Mouse (Mus musculus): ENCODE data around the gene E2f6. TPM values are rescaled to one million over a fixed set of nuclear protein-coding genes. Genes with fewer than 3 reads are reported as not detected.
A peak's percentile ranks its signal among the peaks of the same experiment; 100 is the strongest.

E2f6 gene
- polyA plus RNA-seq, 1 experiment from 2014 or later = 28.0 TPM

DNA sequence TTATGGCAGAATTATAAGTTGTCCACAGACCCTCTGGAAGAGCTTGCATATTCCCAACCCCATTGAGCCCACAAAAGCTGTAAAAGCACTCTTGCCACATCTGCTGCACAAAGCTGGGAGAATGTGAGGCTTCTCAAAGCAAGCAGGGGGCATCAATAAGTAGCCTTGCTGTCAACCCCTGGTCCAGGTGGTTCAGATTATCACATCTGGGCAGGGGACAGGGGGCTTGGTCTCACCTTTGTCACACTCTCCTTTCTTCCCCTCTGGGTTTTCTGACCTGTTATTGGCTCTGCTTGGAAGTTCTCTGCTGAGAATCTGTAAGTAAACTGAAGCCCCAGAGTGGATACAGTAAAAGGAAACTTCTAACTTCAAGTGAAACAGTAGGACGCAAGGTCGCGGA, 11.9 kb upstream of the E2f6 start:
- Histone ChIP-seq H3K36me3 (ENCODE audit: control insufficient read depth, insufficient read depth) (no peaks in the 10 kb centered on the region), H3K9ac (replicated peaks; ENCODE audit: low read depth, low read length) (no peak overlapping the region), H3K4me2 (ENCODE audit: low read length) (no peak overlapping the region), H3K4me1 (replicated peaks; ENCODE audit: control insufficient read depth, insufficient read depth, low read length) (peaks cover 11% of the 10 kb centered on the region), H3K9me3 (ENCODE audit: control insufficient read depth, low read length) (no peaks in the 10 kb centered on the region), H3K4me3 (replicated peaks; ENCODE audit: low read length) (no peak overlapping the region), H3K27me3 (replicated peaks; ENCODE audit: control insufficient read depth, insufficient read depth, low read length) (peaks cover 6% of the 10 kb centered on the region; the same call in 1 of the 2 replicates), H3K27ac (ENCODE audit: low read length) (no peak overlapping the region)
- ATAC-seq = no peak
- WGBS = 72% methylated on average over 3 of the region's 3 CpGs

DNA sequence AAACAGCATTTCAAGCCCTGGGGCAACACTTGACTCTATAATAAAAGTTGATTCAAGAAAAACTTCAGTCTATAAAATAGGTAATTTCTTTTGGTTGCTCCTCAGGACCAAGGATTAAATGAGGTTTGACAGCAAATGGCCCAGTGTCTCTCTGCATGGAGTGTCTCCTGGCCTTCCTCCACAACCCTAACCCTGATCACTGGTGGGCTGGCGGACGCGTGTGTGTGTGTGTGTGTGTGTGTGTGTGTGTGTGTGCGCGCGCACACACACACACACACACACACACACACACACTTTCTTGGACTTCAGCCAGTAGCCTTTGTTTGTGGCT, 10.9 kb upstream of the E2f6 start:
- no peak for ATAC-seq
- peaks cover 11% of the 10 kb centered on the region for H3K4me1 ChIP-seq (replicated peaks; ENCODE audit: control insufficient read depth, insufficient read depth, low read length)
- H3K4me3 ChIP-seq (replicated peaks; ENCODE audit: low read length) = peak overlapping the region; percentile 46
- 19% methylated on average over 6 of the region's 6 CpGs for WGBS
- peak overlapping the region; percentile 71 for H3K4me2 ChIP-seq (ENCODE audit: low read length)
- no peak overlapping the region for H3K27ac ChIP-seq (ENCODE audit: low read length)
- no peaks in the 10 kb centered on the region for H3K9me3 ChIP-seq (ENCODE audit: control insufficient read depth, low read length)
- no peak overlapping the region for H3K9ac ChIP-seq (replicated peaks; ENCODE audit: low read depth, low read length)
- H3K27me3 ChIP-seq (replicated peaks; ENCODE audit: control insufficient read depth, insufficient read depth, low read length) = peaks cover 6% of the 10 kb centered on the region; the same call in 1 of the 2 replicates
- H3K36me3 ChIP-seq (ENCODE audit: control insufficient read depth, insufficient read depth) = no peaks in the 10 kb centered on the region

DNA sequence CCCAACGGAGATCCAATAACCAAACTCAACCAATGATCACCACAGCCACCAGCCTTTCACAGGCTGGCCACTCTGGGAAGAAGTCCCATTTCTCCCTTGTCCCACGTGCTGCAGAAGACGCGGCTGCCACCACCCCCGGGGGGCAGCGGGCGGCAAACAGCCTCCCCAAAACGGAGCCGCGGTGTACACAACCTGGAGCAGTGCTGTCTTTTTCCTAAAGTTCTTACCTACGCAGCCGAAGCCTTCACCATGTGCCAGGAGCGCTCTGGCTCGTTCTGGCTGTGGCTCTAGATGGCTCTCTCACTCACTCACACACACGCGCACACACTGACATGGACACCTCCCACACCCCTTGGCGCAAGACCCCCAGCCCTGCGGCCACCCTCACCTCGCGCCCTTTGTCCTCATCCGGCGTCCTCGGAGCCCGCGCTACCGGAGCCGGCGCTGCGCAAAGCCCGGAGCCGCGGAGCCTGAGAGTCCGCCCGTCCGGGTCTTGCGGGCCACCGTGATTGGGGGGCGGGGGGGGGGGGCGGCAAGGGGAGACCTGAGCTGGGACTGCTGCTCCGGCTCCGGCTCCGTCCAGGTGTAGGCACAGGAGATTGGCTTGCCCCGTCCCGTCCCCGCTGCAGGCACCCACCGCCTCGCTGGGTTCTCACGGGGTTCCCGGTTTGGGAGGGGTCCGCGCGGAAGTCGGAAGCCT, 10.4 kb upstream of the E2f6 start, which contains the start of gene Greb1:
Greb1 (minus strand) TSS at position 628 of the 700 bp plus-strand sequence.
- Histone ChIP-seq H3K4me2 (ENCODE audit: low read length) (peak within 1 kb of the TSS; percentile 71), H3K36me3 (ENCODE audit: control insufficient read depth, insufficient read depth) (no peaks in the 10 kb centered on the region), H3K27ac (ENCODE audit: low read length) (no peak within 1 kb of the TSS), H3K9ac (replicated peaks; ENCODE audit: low read depth, low read length) (peak within 1 kb of the TSS; percentile 41), H3K9me3 (ENCODE audit: control insufficient read depth, low read length) (no peaks in the 10 kb centered on the region), H3K27me3 (replicated peaks; ENCODE audit: control insufficient read depth, insufficient read depth, low read length) (peaks cover 6% of the 10 kb centered on the region; the same call in 1 of the 2 replicates), H3K4me3 (replicated peaks; ENCODE audit: low read length) (peak within 1 kb of the TSS; percentile 46), H3K4me1 (replicated peaks; ENCODE audit: control insufficient read depth, insufficient read depth, low read length) (peaks cover 11% of the 10 kb centered on the region)
- WGBS = under 1% methylated on average over 47 of the region's 53 CpGs
- peak; percentile 62 for ATAC-seq

DNA sequence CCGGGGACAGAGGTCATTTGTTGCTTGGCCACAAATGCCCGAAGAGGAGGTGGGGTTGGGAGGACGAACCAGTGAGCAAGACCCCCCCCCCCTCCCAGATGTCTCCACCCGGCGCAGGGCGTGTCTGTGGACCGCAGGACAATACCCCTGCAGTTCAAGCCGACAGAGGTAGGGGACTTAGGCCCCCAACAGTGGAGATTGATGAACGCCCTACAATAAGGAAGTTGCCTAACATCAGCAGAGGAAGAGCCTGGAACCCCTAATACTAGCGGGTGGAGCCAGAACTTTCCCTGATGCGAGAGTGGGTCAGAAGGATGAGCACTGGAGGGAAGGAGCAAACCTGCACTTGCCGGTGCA, 9.8 kb upstream of the E2f6 start:
- H3K27ac ChIP-seq (ENCODE audit: low read length) = no peak overlapping the region
- peak; percentile 32 for ATAC-seq

DNA sequence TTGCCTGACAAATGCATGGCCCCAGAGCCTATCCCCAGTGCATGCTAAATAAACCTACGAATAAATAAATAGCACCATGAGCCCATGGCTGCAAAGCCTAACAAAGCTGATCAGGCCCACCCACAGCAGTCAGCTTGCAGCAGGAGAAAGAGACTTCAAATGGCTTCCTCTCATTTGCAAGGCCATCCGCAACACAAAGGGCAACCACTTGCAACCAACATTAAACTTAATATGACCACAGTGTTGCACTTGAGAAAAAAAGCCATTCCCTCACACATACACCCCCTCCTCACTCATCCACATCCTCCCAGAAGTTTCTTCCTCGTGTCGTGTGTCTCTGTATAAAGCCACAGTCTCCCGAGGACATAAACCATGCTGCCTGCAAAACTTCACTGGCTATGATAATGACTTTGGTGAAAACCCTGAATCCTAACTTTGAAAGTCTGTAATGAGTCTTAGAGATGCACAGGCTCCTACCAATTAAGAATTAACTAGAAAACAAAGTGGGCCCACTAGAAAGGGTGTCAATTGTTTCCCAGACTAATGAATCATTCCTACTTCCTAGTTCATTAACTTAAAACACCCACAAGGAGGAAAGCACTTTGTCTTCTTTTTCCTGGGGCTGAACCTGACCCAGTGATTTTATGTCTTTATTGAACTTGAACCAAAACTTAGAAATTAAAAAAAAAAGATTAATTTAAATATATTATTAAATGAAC, 7.4 kb upstream of the E2f6 start:
- Histone ChIP-seq H3K27me3 (replicated peaks; ENCODE audit: control insufficient read depth, insufficient read depth, low read length) (peaks cover 18% of the 10 kb centered on the region; the same call in 1 of the 2 replicates), H3K36me3 (ENCODE audit: control insufficient read depth, insufficient read depth) (no peaks in the 10 kb centered on the region), H3K4me3 (replicated peaks; ENCODE audit: low read length) (no peak overlapping the region), H3K27ac (ENCODE audit: low read length) (no peak overlapping the region), H3K4me2 (ENCODE audit: low read length) (no peak overlapping the region), H3K9ac (replicated peaks; ENCODE audit: low read depth, low read length) (no peak overlapping the region), H3K9me3 (ENCODE audit: control insufficient read depth, low read length) (no peaks in the 10 kb centered on the region), H3K4me1 (replicated peaks; ENCODE audit: control insufficient read depth, insufficient read depth, low read length) (peaks cover 11% of the 10 kb centered on the region)
- no peak for ATAC-seq
- 7% methylated on average over 5 of the region's 5 CpGs for WGBS

More for the DNA sequence above, 9.8 kb upstream of the E2f6 start:
- Histone ChIP-seq H3K4me3 (replicated peaks; ENCODE audit: low read length) (peak overlapping the region; percentile 46), H3K9me3 (ENCODE audit: control insufficient read depth, low read length) (no peaks in the 10 kb centered on the region), H3K36me3 (ENCODE audit: control insufficient read depth, insufficient read depth) (no peaks in the 10 kb centered on the region), H3K4me1 (replicated peaks; ENCODE audit: control insufficient read depth, insufficient read depth, low read length) (peaks cover 11% of the 10 kb centered on the region), H3K4me2 (ENCODE audit: low read length) (peak overlapping the region; percentile 71), H3K27me3 (replicated peaks; ENCODE audit: control insufficient read depth, insufficient read depth, low read length) (peaks cover 10% of the 10 kb centered on the region; the same call in 1 of the 2 replicates), H3K9ac (replicated peaks; ENCODE audit: low read depth, low read length) (peak overlapping the region; percentile 41)
- WGBS = under 1% methylated on average over 12 of the region's 12 CpGs

DNA sequence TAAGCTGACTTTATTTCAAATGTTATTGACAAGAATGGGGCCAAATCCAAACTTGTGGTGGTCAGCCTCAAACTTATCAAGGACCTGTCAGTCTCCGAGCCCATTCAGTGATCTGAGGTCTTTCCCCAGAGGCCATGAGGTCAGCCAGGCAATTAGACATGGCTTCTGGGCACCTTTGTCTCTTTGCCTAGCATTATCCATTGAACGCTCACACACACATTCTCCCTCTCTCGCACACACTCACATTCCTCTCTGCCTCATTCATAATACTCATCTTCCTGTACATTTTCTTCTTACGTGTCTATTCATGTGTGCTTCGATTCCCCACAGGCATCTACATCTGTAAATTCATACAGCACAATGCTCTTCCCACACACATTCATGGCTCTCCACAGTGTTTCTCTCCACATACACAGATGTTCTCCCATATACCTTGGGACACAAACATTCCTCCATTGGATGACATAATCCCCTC, 6.8 kb upstream of the E2f6 start:
- ATAC-seq = no peak
- H3K4me1 ChIP-seq (replicated peaks; ENCODE audit: control insufficient read depth, insufficient read depth, low read length) = peaks cover 11% of the 10 kb centered on the region
- WGBS = 9% methylated on average over 5 of the region's 5 CpGs

DNA sequence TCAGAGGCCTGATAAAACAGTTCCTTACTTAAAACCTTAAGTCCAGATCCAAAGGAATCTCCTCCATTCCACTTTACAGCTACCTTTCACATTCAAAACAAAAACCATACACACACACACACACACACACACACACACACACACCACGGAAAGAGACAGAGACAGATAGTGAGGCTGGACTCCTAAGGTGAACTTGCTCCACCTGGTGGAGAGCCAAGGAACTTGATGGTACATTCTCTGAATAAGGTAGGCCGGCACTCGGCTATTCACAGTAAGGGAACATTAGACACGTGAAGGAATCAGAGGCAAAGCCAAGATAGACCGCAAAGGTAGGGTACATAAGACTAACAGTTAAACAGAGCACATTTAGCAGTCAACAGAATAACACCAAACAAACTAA, 5.3 kb upstream of the E2f6 start:
- H3K27me3 ChIP-seq (replicated peaks; ENCODE audit: control insufficient read depth, insufficient read depth, low read length) = peaks cover 19% of the 10 kb centered on the region

More for the DNA sequence above, 6.8 kb upstream of the E2f6 start:
- Histone ChIP-seq H3K27me3 (replicated peaks; ENCODE audit: control insufficient read depth, insufficient read depth, low read length) (peaks cover 18% of the 10 kb centered on the region; the same call in 1 of the 2 replicates), H3K27ac (ENCODE audit: low read length) (no peak overlapping the region), H3K4me2 (ENCODE audit: low read length) (no peak overlapping the region), H3K9me3 (ENCODE audit: control insufficient read depth, low read length) (no peaks in the 10 kb centered on the region), H3K4me3 (replicated peaks; ENCODE audit: low read length) (no peak overlapping the region), H3K36me3 (ENCODE audit: control insufficient read depth, insufficient read depth) (no peaks in the 10 kb centered on the region), H3K9ac (replicated peaks; ENCODE audit: low read depth, low read length) (no peak overlapping the region)

DNA sequence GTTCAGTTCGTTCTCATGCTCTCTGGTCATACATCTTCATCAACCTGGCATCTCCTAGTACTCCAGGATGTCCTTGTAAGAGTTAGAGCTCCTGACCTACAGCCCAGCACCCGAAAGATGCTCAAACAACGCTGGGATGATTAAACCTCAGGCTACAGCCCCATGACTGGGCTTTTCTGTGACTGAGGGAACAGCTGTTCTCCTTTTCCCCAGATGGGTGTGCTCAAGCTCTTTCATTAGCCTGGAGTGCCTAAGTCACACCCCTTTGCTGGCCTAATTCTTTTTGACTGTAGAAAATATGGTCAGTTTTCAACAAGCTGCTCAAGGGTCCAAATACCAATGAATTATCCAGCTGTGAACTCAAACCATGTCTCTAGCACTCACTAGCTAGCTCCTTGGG, 2.7 kb upstream of the E2f6 start:
- Histone ChIP-seq H3K9me3 (ENCODE audit: control insufficient read depth, low read length) (no peaks in the 10 kb centered on the region), H3K4me2 (ENCODE audit: low read length) (no peak overlapping the region), H3K4me1 (replicated peaks; ENCODE audit: control insufficient read depth, insufficient read depth, low read length) (peaks cover 14% of the 10 kb centered on the region), H3K36me3 (ENCODE audit: control insufficient read depth, insufficient read depth) (no peaks in the 10 kb centered on the region), H3K9ac (replicated peaks; ENCODE audit: low read depth, low read length) (no peak overlapping the region), H3K27ac (ENCODE audit: low read length) (no peak overlapping the region), H3K27me3 (replicated peaks; ENCODE audit: control insufficient read depth, insufficient read depth, low read length) (peaks cover 19% of the 10 kb centered on the region), H3K4me3 (replicated peaks; ENCODE audit: low read length) (no peak overlapping the region)
- WGBS = 52% methylated on average over 3 of the region's 3 CpGs
- no peak for ATAC-seq

More for the DNA sequence above, 5.3 kb upstream of the E2f6 start:
- Histone ChIP-seq H3K27ac (ENCODE audit: low read length) (no peak overlapping the region), H3K4me1 (replicated peaks; ENCODE audit: control insufficient read depth, insufficient read depth, low read length) (peaks cover 8% of the 10 kb centered on the region), H3K4me3 (replicated peaks; ENCODE audit: low read length) (no peak overlapping the region), H3K4me2 (ENCODE audit: low read length) (no peak overlapping the region), H3K9ac (replicated peaks; ENCODE audit: low read depth, low read length) (no peak overlapping the region), H3K9me3 (ENCODE audit: control insufficient read depth, low read length) (no peaks in the 10 kb centered on the region), H3K36me3 (ENCODE audit: control insufficient read depth, insufficient read depth) (no peaks in the 10 kb centered on the region)
- WGBS = 6% methylated on average over 5 of the region's 5 CpGs
- peak; percentile 81 for ATAC-seq

DNA sequence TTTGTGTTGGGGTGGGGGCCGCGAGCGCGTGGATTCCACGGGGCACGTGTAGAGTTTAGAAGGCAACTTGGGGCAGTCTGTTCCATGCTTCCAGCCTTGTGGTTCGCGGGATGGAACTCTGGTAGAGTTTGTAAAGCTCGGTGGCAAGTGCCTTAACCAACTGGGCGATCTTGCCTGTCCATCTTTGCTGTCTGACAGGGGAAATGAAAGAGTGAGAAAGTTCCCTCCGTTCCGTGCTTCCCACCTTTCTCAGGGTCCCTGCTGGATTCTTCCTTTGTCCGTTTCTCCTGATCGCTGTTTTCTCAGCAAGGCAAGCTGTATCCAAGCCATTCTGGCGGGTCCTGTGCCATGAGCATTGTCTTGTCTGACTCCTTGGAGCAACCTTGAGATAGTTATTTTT, 714 bp downstream of the E2f6 start:
- H3K27ac ChIP-seq (ENCODE audit: low read length) = no peak overlapping the region

More for the DNA sequence above, 714 bp downstream of the E2f6 start:
- peaks cover 12% of the 10 kb centered on the region; the same call in 1 of the 2 replicates for H3K27me3 ChIP-seq (replicated peaks; ENCODE audit: control insufficient read depth, insufficient read depth, low read length)
- no peaks in the 10 kb centered on the region; the same call in 1 of the 2 replicates for H3K36me3 ChIP-seq (ENCODE audit: control insufficient read depth, insufficient read depth)
- H3K9me3 ChIP-seq (ENCODE audit: control insufficient read depth, low read length) = no peaks in the 10 kb centered on the region
- ATAC-seq = 0 out of 2 replicates have a peak, but pooled peaks have one; percentile 1
- peak overlapping the region; percentile 76 for H3K4me2 ChIP-seq (ENCODE audit: low read length)
- WGBS = 4% methylated on average over 15 of the region's 15 CpGs
- peaks cover 14% of the 10 kb centered on the region for H3K4me1 ChIP-seq (replicated peaks; ENCODE audit: control insufficient read depth, insufficient read depth, low read length)
- H3K4me3 ChIP-seq (replicated peaks; ENCODE audit: low read length) = peak overlapping the region; percentile 87
- peak overlapping the region; percentile 96 for H3K9ac ChIP-seq (replicated peaks; ENCODE audit: low read depth, low read length)
